Mouse (Mus musculus) testis, adult 2 months (tissue): ENCODE results near the gene Ids. TPM values are rescaled to one million over a fixed set of nuclear protein-coding genes. Genes with fewer than 3 reads are reported as not detected.

Source experiments
- H3K27ac ChIP-seq: fragments of 200-500 bp; 2 replicates; pipeline ENCODE4 v1.5.1; 2012; ENCODE audit warnings: low read depth, low read length; ENCODE audit not compliant: control insufficient read depth, insufficient read depth
- H3K27me3 ChIP-seq: fragments of 200-500 bp; 2 replicates; pipeline ENCODE4 v1.6.1; 2012; ENCODE audit warnings: mild to moderate bottlenecking, low read length, moderate library complexity; ENCODE audit not compliant: control insufficient read depth, insufficient read depth
- H3K36me3 ChIP-seq: fragments of 200-500 bp; 2 replicates; pipeline ENCODE4 v1.6.1; 2012; ENCODE audit warnings: mild to moderate bottlenecking, low read length; ENCODE audit not compliant: control insufficient read depth, insufficient read depth
- H3K4me1 ChIP-seq: fragments of 200-500 bp; 2 replicates; pipeline ENCODE4 v1.6.1; 2012; ENCODE audit warnings: low read length; ENCODE audit not compliant: control insufficient read depth, insufficient read depth
- H3K4me3 ChIP-seq: fragments of 200-500 bp; 2 replicates; pipeline ENCODE4 v1.5.1; 2012; ENCODE audit warnings: low read depth, mild to moderate bottlenecking, low read length, moderate library complexity, mixed read lengths; ENCODE audit not compliant: control insufficient read depth
- CTCF ChIP-seq: fragments of 200-500 bp; IDR thresholded peaks from 2 replicates; pipeline ENCODE4 v1.5.1; 2012; ENCODE audit warnings: low read depth, mild to moderate bottlenecking, inconsistent platforms, low read length, moderate library complexity; ENCODE audit not compliant: control insufficient read depth, insufficient read depth, insufficient replicate concordance
- POLR2A ChIP-seq: fragments of 200-500 bp; IDR thresholded peaks from 2 replicates; pipeline ENCODE4 v1.6.1; 2012; ENCODE audit warnings: low read depth, mild to moderate bottlenecking, inconsistent platforms, low read length, moderate library complexity; ENCODE audit not compliant: control insufficient read depth
- polyA plus RNA-seq: library from polyadenylated mRNA; depleted of rRNA; stranded (reverse); fragments of >200 nt; gene quantifications from 2 replicates; pipeline ENCODE4 v1.2.3, GENCODE M21; 2012; rRNA removed

The Ids gene
- polyA plus RNA-seq, 1 experiment: 3.4 TPM

- H3K36me3 ChIP-seq: no peaks in the 10 kb centered on the region
- H3K4me1 ChIP-seq: no peaks in the 10 kb centered on the region
- no peaks in the 10 kb centered on the region for H3K27me3 ChIP-seq
- TF ChIP-seq CTCF (no peak), POLR2A (no peak)
- H3K4me3 ChIP-seq: no peak overlapping the region
- H3K27ac ChIP-seq: no peak overlapping the region
Measured at GRCm38 (mm10) chrX:70314949-70315641, 49.8 kb downstream of the Ids start.

Other genes with a start within 250 kb of the Ids start
- gene 1110012L19Rik, start 20.8 kb upstream of the Ids start, polyA plus RNA-seq: 1.4 and 1.7 TPM in 2 replicates
- gene Tmem185a, start 112.1 kb upstream of the Ids start, polyA plus RNA-seq: 19.0 and 28.6 TPM in 2 replicates